Mouse (Mus musculus) hindlimb bud, embryonic 11.5 days (tissue): ENCODE data around the gene Vcam1.

Experiments used
- DNase-seq: peaks from one replicate; pipeline ENCODE4 v3.0.0-alpha.2; 2012; ENCODE audit warnings: low read depth, low spot score; ENCODE audit errors: extremely low spot score

Gene Vcam1

DNA sequence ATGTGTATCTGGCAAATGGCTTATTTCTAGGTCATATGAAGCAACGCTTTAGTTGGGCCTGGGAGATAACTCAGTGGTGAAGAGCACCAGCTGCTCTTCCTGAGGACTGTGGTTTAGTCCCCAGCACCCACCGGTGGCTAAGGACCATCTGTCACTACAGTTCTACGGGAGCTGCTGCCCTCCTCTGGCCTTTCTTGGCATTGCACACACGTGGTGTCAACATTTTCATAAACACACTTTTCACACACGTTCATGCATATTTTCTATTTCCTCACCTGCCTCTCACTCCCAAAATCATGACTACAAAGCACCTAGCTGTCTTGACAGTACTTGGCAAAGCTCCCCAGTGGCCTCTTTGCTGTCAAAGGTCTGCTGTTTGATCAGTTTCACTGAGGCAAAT, 37.8 kb downstream of the Vcam1 start:
- no peak for DNase-seq

DNA sequence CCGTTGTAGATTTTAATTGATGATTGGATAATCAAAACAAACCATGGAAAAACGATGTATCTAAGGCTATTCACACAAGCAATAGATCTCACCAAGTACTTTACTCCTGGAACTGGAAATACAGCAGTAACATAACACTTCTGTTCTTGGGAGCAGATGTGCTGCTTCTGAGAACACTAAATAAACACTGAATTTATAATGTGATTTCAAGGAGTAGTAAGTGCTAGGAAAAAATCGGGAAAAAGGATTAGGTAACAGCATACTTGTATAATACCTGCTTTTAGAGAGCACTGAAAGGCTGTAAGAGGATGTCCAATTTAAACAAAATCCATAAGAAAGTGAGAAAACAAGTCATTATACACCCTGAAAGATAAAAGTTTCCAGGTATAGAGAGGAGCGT, 43.5 kb downstream of the Vcam1 start:
- no peak for DNase-seq

DNA sequence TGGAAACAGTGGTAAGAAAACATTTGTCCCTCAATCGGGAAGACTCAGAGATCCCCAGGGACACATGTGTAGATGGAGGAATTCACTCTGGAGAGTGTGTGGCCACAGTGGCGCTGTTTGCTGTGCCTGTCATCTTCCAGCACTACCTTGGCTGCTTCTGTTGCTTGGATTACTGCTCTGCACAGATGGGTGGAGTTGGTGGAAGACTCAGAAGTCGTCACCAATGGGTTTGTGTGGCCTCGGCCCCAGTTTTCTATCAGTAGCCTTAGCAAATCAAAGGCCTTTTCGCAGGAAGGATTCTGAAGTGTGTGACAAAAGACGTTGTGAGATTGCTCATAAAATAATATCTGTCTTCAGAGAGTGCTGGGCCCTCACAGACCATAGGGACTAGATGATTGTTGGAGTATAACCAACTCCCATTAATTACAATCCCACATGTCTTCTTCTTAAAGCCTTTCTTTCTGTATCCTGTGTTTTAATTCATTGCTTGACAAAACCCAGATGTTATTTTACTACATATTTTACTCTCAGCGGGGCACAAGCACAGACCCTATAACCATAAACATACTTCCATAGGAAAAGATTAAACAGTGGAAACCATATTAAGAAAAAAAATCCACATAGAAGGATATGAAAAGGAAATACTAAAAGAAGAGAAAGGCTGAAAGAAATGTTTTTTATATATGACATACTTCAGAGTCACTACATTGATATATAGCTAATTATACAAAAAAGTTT, 48.4 kb downstream of the Vcam1 start:
- DNase-seq = no peak

DNA sequence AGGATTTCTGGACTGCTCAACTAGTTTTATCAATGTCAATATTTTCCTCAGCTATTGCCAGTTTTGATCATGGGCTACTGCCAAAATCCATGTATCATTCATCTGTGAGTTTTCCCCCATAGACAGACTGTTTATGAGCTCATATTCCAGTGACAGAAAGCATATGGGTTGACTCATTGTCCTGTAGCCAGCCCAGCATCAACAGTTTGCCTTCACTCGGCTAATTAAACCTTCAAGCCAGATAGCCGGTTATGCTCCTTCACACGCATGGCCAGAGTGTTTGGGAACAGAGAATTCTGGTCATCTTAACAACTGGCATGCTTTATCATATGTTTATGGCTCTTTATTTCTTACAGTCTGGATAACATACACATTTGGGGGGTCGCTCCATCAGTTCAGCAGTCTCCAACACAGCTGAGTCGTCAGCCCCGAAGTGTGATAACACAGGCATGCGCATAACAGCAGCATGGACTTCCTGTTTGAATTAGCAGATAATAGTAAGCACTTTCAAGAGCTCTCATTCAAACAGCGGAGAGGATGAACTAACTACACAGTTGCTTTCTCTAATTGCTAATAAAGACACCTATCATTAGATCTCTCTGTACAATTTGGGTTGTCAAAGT, 49.2 kb downstream of the Vcam1 start:
- DNase-seq = no peak

DNA sequence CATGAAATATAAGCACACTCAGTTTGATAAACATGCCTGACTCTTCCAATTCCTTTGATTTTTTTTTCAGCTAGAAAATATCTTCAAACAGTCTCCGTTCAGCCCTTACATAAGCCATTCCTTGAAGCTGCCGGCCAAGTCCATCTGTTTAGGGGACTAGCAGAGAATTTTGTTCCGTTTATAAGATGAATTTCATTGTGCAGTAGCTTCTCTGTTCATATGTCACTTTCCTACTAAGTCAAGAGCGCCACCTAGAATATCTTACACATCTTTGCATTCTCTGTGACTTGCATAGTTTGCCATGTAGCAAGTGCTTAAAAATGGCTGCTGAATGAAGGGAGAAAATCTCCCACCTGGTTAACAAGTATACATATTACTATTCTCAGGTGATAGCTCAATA, 51.0 kb downstream of the Vcam1 start:
- no peak for DNase-seq

DNA sequence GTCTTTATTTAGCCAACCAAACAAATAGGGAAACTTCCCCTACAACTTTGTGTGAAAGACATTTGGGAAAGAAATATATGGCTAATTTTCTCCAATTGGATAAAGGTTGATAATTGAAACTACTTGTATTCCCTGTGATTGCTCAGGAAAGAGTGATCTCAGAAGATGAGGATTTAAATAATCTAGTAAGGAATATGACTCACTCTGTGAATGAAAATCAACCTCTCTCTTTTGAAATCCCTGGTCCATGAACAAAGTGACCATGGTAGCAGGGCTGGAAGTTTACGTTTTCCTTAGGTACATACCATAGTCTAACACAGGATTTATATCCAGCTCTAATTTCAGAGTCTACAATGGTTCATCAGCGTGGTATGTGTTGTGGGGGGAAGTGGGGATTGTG, 52.7 kb downstream of the Vcam1 start:
- no peak for DNase-seq

DNA sequence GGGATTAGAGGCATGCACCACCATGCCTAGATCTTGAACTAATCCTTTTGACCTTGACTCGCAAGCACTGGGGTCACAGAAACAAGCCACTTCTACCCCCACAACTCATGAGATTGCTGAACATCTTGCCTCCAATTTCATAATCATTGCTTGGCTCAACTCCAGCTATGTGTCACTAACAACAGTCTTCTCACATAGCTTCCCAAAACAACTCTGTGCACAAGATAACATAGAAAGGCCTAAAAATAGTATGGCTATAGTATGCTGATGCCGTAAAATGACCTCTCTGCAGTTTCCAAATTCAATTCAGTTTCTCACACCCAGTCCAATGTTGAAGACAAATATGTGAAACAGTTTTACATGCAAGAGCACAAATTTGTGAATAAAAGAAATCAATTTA, 56.9 kb downstream of the Vcam1 start:
- no peak for DNase-seq

DNA sequence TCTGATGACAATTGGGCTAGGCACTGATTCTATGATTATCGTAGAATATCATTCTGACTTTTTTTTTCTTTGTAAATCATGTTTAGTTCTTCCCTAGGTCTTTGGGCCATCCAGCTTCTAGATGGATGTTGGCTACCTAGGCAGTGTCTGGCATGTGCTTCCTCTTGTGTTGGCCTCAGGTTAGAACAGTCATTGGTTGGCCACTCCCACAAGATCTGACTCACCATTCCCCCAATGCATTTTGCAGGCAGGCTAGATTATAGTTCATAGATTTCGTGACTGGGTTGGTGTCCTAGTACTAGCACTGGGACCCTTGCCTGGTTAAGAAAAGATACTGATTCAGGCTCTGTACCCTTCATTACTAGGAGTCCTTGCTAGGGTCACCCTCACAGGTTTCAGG, 67.3 kb downstream of the Vcam1 start:
- DNase-seq = no peak

DNA sequence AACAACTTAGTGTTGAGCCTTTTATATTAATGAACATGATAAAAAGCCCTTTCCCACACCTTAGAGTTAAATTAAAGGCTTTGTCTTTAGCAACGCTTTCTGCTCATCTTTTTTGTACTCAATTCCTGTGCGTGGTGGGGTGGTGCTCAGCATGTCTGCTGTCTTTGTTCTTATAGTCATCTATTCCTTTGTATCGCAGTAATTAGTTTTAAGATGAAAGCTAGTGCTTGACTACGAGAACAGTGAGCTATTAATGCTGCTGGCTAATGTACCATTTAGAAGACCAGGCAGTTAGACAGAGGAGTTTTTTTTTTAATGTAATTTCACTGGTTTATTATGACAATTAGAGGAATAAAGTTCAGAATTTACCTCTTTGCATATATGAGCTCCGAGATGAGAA, 69.2 kb downstream of the Vcam1 start:
- DNase-seq = no peak
